Mouse (Mus musculus) stomach, embryonic 14.5 days (tissue): ENCODE measurements around the gene Bptf. TPM values are rescaled to one million over a fixed set of nuclear protein-coding genes. Genes with fewer than 3 reads are reported as not detected.

Experiments
- ATAC-seq: fragments of 200-750 bp; cut with Nextera tagmentation; 2 replicates; pipeline ENCODE4 v1.8.0; 2017; ENCODE audit warnings: low read depth, moderate TSS enrichment; ENCODE audit not compliant: insufficient number of reproducible peaks, insufficient read depth, low FRiP score
- H3K27ac ChIP-seq: fragments of 300-500 bp; sonication (generic); 2 replicates; pipeline ENCODE4 v1.5.1; 2014; ENCODE audit warnings: mild to moderate bottlenecking, low read length, moderate library complexity, mixed read lengths
- H3K27me3 ChIP-seq: fragments of 300-500 bp; sonication (generic); 2 replicates; pipeline ENCODE4 v1.6.1; 2014; ENCODE audit warnings: low read length, control low read depth, mixed read lengths; ENCODE audit not compliant: control insufficient read depth, insufficient read depth
- H3K36me3 ChIP-seq: fragments of 300-500 bp; sonication (generic); 2 replicates; pipeline ENCODE4 v1.6.1; 2014; ENCODE audit warnings: mild to moderate bottlenecking, control low read depth, low read length, moderate library complexity, mixed read lengths; ENCODE audit not compliant: control insufficient read depth, insufficient read depth
- H3K4me1 ChIP-seq: fragments of 300-500 bp; sonication (generic); 2 replicates; pipeline ENCODE4 v1.6.1; 2014; ENCODE audit warnings: low read length, control low read depth, mixed read lengths; ENCODE audit not compliant: control insufficient read depth, insufficient read depth
- H3K4me2 ChIP-seq: fragments of 300-500 bp; sonication (generic); replicated peaks from 2 replicates; pipeline ENCODE4 v1.6.1; 2014; ENCODE audit warnings: low read depth, low read length, control low read depth
- H3K4me3 ChIP-seq: fragments of 300-500 bp; sonication (generic); 2 replicates; pipeline ENCODE4 v1.5.1; 2014; ENCODE audit warnings: low read depth, low read length, control low read depth
- H3K9ac ChIP-seq: fragments of 300-500 bp; sonication (generic); replicated peaks from 2 replicates; pipeline ENCODE4 v1.6.1; 2014; ENCODE audit warnings: low read depth, mild to moderate bottlenecking, control low read depth, low read length, moderate library complexity, mixed read lengths
- H3K9me3 ChIP-seq: fragments of 300-500 bp; sonication (generic); 2 replicates; pipeline ENCODE4 v1.6.1; 2016; ENCODE audit warnings: low read depth, low read length, control low read depth; ENCODE audit not compliant: control insufficient read depth
- WGBS: fragments of 180-500 bp; shearing (Covaris S2); extraction: QIAGEN DNeasy Blood & Tissue Kit; methylation state at CpG from one replicate; pipeline ENCODE4 v1.1.7; 2014; 5-methylcytosine and 5-hydroxymethylcytosine counted together
- polyA plus RNA-seq: library from polyadenylated mRNA; unstranded; fragments of >200 nt; fragmentation: Nextera tagmentation; extraction: Ambion mirVana; gene quantifications from 2 replicates; pipeline ENCODE4 v1.2.1, GENCODE M21; 2014

Bptf gene
- polyA plus RNA-seq, 1 experiment from 2014 or later = 57.0 TPM

GRCm38 (mm10) chr11:107041396-107041795, 90.5 kb downstream of the Bptf start:
- no peaks in the 10 kb centered on the region for H3K27me3 ChIP-seq
- ATAC-seq = no peak
- whole genome bisulfite sequencing = 88% methylated on average over 3 of the region's 3 CpGs
- no peak overlapping the region for H3K9ac ChIP-seq
- no peaks in the 10 kb centered on the region for H3K4me1 ChIP-seq
- no peak overlapping the region for H3K4me3 ChIP-seq
- H3K27ac ChIP-seq = no peak overlapping the region
- peaks cover 56% of the 10 kb centered on the region for H3K36me3 ChIP-seq
- no peaks in the 10 kb centered on the region for H3K9me3 ChIP-seq
- no peak overlapping the region for H3K4me2 ChIP-seq

GRCm38 (mm10) chr11:107039417-107039816, 92.5 kb downstream of the Bptf start:
- no peaks in the 10 kb centered on the region for H3K9me3 ChIP-seq
- peaks cover 54% of the 10 kb centered on the region for H3K36me3 ChIP-seq
- H3K4me2 ChIP-seq = no peak overlapping the region
- ATAC-seq = no peak
- no peak overlapping the region for H3K4me3 ChIP-seq
- no peak overlapping the region for H3K9ac ChIP-seq
- H3K27ac ChIP-seq = no peak overlapping the region
- H3K4me1 ChIP-seq = no peaks in the 10 kb centered on the region
- H3K27me3 ChIP-seq = no peaks in the 10 kb centered on the region
- 95% methylated on average over 5 of the region's 5 CpGs for WGBS

- H3K27me3 ChIP-seq = no peaks in the 10 kb centered on the region
- ATAC-seq = no peak
- no peak overlapping the region for H3K4me2 ChIP-seq
- no peak overlapping the region for H3K27ac ChIP-seq
- H3K9ac ChIP-seq = no peak overlapping the region
- no peak overlapping the region for H3K4me3 ChIP-seq
- 82% methylated on average over 10 of the region's 10 CpGs for WGBS
- peaks cover 17% of the 10 kb centered on the region for H3K36me3 ChIP-seq
- no peaks in the 10 kb centered on the region for H3K9me3 ChIP-seq
- H3K4me1 ChIP-seq = no peaks in the 10 kb centered on the region
These were observed 97.7 kb downstream of the Bptf start for GRCm38 (mm10) chr11:107034085-107034810.

GRCm38 (mm10) chr11:107031635-107032034, 100.3 kb downstream of the Bptf start:
- Histone ChIP-seq H3K9me3 (no peaks in the 10 kb centered on the region), H3K4me1 (peaks cover 2% of the 10 kb centered on the region; the same call in 1 of the 2 replicates), H3K4me2 (no peak overlapping the region), H3K4me3 (no peak overlapping the region), H3K27me3 (no peaks in the 10 kb centered on the region), H3K36me3 (peaks cover 7% of the 10 kb centered on the region), H3K27ac (no peak overlapping the region), H3K9ac (no peak overlapping the region)
- 47% methylated on average over 7 of the region's 7 CpGs for WGBS
- no peak for ATAC-seq

- Histone ChIP-seq H3K36me3 (no peaks in the 10 kb centered on the region), H3K4me3 (no peak overlapping the region), H3K4me1 (peaks cover 11% of the 10 kb centered on the region; the same call in 1 of the 2 replicates), H3K9ac (no peak overlapping the region), H3K27me3 (no peaks in the 10 kb centered on the region), H3K27ac (no peak overlapping the region), H3K9me3 (no peaks in the 10 kb centered on the region), H3K4me2 (no peak overlapping the region)
- ATAC-seq = no peak
- 42% methylated on average over 19 of the region's 19 CpGs for WGBS
These were observed 102.4 kb downstream of the Bptf start for GRCm38 (mm10) chr11:107029536-107029935.

- 52% methylated on average over 6 of the region's 6 CpGs for WGBS
- H3K4me1 ChIP-seq = peaks cover 11% of the 10 kb centered on the region; the same call in 1 of the 2 replicates
- no peaks in the 10 kb centered on the region for H3K36me3 ChIP-seq
- H3K27me3 ChIP-seq = no peaks in the 10 kb centered on the region
- ATAC-seq = no peak
- peak overlapping the region; percentile 93 for H3K4me2 ChIP-seq
- no peak overlapping the region for H3K27ac ChIP-seq
- H3K4me3 ChIP-seq = peak overlapping the region; percentile 51
- no peaks in the 10 kb centered on the region for H3K9me3 ChIP-seq
- H3K9ac ChIP-seq = peak overlapping the region; percentile 51; the same call in 1 of the 2 replicates
These were observed 103.2 kb downstream of the Bptf start for GRCm38 (mm10) chr11:107028754-107029153.

- WGBS = 3% methylated on average over 29 of the region's 29 CpGs
- peak overlapping the region; percentile 51 for H3K4me3 ChIP-seq
- peak overlapping the region; percentile 51 for H3K9ac ChIP-seq
- peak overlapping the region; percentile 62; the same call in 1 of the 2 replicates for H3K27ac ChIP-seq
- H3K4me1 ChIP-seq = peaks cover 11% of the 10 kb centered on the region; the same call in 1 of the 2 replicates
- H3K9me3 ChIP-seq = no peaks in the 10 kb centered on the region
- peak overlapping the region; percentile 93 for H3K4me2 ChIP-seq
- H3K27me3 ChIP-seq = no peaks in the 10 kb centered on the region
- ATAC-seq = peak; percentile 56
- H3K36me3 ChIP-seq = no peaks in the 10 kb centered on the region
These were observed 103.7 kb downstream of the Bptf start for GRCm38 (mm10) chr11:107028275-107028618.

GRCm38 (mm10) chr11:107027431-107028274, 104.3 kb downstream of the Bptf start:
- H3K4me1 ChIP-seq = peaks cover 11% of the 10 kb centered on the region; the same call in 1 of the 2 replicates

More at GRCm38 (mm10) chr11:107027431-107028274, 104.3 kb downstream of the Bptf start:
- WGBS = under 1% methylated on average over 100 of the region's 107 CpGs
- no peaks in the 10 kb centered on the region for H3K36me3 ChIP-seq
- peak overlapping the region; percentile 51 for H3K9ac ChIP-seq
- peak overlapping the region; percentile 93 for H3K4me2 ChIP-seq
- no peaks in the 10 kb centered on the region for H3K9me3 ChIP-seq
- H3K27me3 ChIP-seq = no peaks in the 10 kb centered on the region
- peak; percentile 93 for ATAC-seq
- H3K4me3 ChIP-seq = peak overlapping the region; percentile 51
- peak overlapping the region; percentile 78 for H3K27ac ChIP-seq
